Comparison of ENCODE assay signal across 13 mouse cellular contexts in genomic region chr14:12393271-12393861, GRCm38 (mm10). TPM values are rescaled to one million over a fixed set of nuclear protein-coding genes. Genes with fewer than 3 reads are reported as not detected.
A peak's percentile ranks its signal among the peaks of the same experiment; 100 is the strongest.
DNase-seq lines count a peak whose midpoint lies in the region; ATAC-seq and TF ChIP-seq lines count a peak whose summit lies in the region.
"Had no signal": no experiment of that assay in that cellular context is flagged by ENCODE, and none has a peak within 500 bp of the region (broad histone marks: within the 10 kb centered on the region; RNA-seq: fewer than 3 reads in every experiment).

No protein-coding gene starts in this region.

- no peak for TF ChIP-seq CTCF in E14TG2a.4 (conservative IDR thresholded peaks at IDR 0.05; ENCODE audit: low read length)
- no peak for TF ChIP-seq CTCF in heart, adult 2 months (IDR thresholded peaks at IDR 0.05)

- peak overlapping the region; percentile 76 for H3K27ac ChIP-seq in forebrain, embryonic 13.5 days
- H3K27ac ChIP-seq in heart, adult 2 months: no peak overlapping the region
- H3K27ac ChIP-seq: limb, embryonic 15.5 days had no signal

- no peaks in the 10 kb centered on the region; the same call in 1 of the 2 replicates for H3K27me3 ChIP-seq in E14TG2a.4 (ENCODE audit: insufficient read depth, low read length)
- H3K27me3 ChIP-seq in forebrain, embryonic 13.5 days: peaks cover 19% of the 10 kb centered on the region
- H3K27me3 ChIP-seq in heart, adult 2 months (ENCODE audit: control insufficient read depth, insufficient read depth, low read length): no peaks in the 10 kb centered on the region
- H3K27me3 ChIP-seq: CH12.LX; limb, embryonic 15.5 days had no signal

- peak; percentile 68 for DNase-seq in cerebellum, adult 9-10 months
- peak; percentile 41 to 68 for DNase-seq in layer of hippocampus, postnatal 36 days
- DNase-seq in ovary, postnatal 36 days (ENCODE audit: low spot score): no peak
- no peak for DNase-seq in heart, adult 2 months
- no peak for DNase-seq in heart, adult 9 months (ENCODE audit: low spot score in 2 of 2)
- DNase-seq in testis, postnatal 14 days (ENCODE audit: low spot score): no peak
- DNase-seq: gastrocnemius, postnatal 10 days; kidney, adult 9 months had no signal

- no peak overlapping the region for H3K9ac ChIP-seq in forebrain, embryonic 13.5 days
- no peak overlapping the region for H3K9ac ChIP-seq in heart, adult 2 months (ENCODE audit: low read depth, low read length)
- H3K9ac ChIP-seq: limb, embryonic 15.5 days had no signal

- no peaks in the 10 kb centered on the region for H3K79me2 ChIP-seq in heart, adult 2 months (replicated peaks; ENCODE audit: control insufficient read depth, insufficient read depth, low read length)

- intact Hi-C loops in heart, adult 2 months (cut with DNase I): no loop called here

- H3K4me3 ChIP-seq in E14TG2a.4 (replicated peaks; ENCODE audit: low read length): peak overlapping the region; percentile 62
- H3K4me3 ChIP-seq in forebrain, embryonic 13.5 days: no peak overlapping the region
- H3K4me3 ChIP-seq in heart, adult 2 months: no peak overlapping the region
- H3K4me3 ChIP-seq: limb, embryonic 15.5 days had no signal

- TF ChIP-seq POLR2A in heart, adult 2 months (IDR thresholded peaks at IDR 0.05; ENCODE audit: insufficient read depth, low read depth, low read length): no peak

- peaks cover 42% of the 10 kb centered on the region for H3K4me1 ChIP-seq in E14TG2a.4 (replicated peaks; ENCODE audit: low read depth, low read length)
- H3K4me1 ChIP-seq in forebrain, embryonic 13.5 days: peaks cover 78% of the 10 kb centered on the region
- H3K4me1 ChIP-seq in heart, adult 2 months (ENCODE audit: control insufficient read depth, insufficient read depth, low read length): no peaks in the 10 kb centered on the region

- TF ChIP-seq EP300 in heart, adult 2 months (IDR thresholded peaks at IDR 0.05; ENCODE audit: insufficient read depth, low read depth, low read length): no peak

- H3K4me2 ChIP-seq in forebrain, embryonic 13.5 days: peak overlapping the region; percentile 33
- H3K4me2 ChIP-seq: limb, embryonic 15.5 days had no signal

- ATAC-seq in forebrain, embryonic 13.5 days: peak; percentile 88

- no peaks in the 10 kb centered on the region for H3K36me3 ChIP-seq in E14TG2a.4 (ENCODE audit: insufficient read depth, low read length)
- no peaks in the 10 kb centered on the region for H3K36me3 ChIP-seq in forebrain, embryonic 13.5 days (ENCODE audit: poor library complexity, severe bottlenecking)
- H3K36me3 ChIP-seq in heart, adult 2 months (ENCODE audit: control insufficient read depth, insufficient read depth, low read length): no peaks in the 10 kb centered on the region
- H3K36me3 ChIP-seq: limb, embryonic 15.5 days had no signal

- no peaks in the 10 kb centered on the region for H3K9me3 ChIP-seq in E14TG2a.4 (ENCODE audit: low read length)
- no peaks in the 10 kb centered on the region for H3K9me3 ChIP-seq in forebrain, embryonic 13.5 days (replicated peaks)
- H3K9me3 ChIP-seq: limb, embryonic 15.5 days had no signal

- 2% methylated on average over 12 of the region's 12 CpGs for WGBS in forebrain, embryonic 13.5 days
- 74% methylated on average over 12 of the region's 12 CpGs for WGBS in heart, adult 2 months

RNA-seq across cellular contexts. Expression of gene Fezf2, which starts 45.4 kb away (rescaled TPM):
- polyA plus RNA-seq in forebrain, embryonic 13.5 days (2015; fragmentation: Nextera tagmentation; extraction: Ambion mirVana): 56.3 and 65.2 TPM in 2 replicates
- 10 to 100 TPM; 41.0 to 45.7 TPM for total RNA-seq in layer of hippocampus, postnatal 36 days (2021)
- total RNA-seq in heart, adult 2 months (2021): not detected
- not detected in 2 replicates for polyA plus RNA-seq in heart, adult 2 months (2012; rRNA removed)
- total RNA-seq: CH12.LX; gastrocnemius, postnatal 10 days had no signal
- polyA plus RNA-seq: limb, embryonic 15.5 days; stomach, embryonic 14.5 days had no signal

Comparison
In these comparisons a context has a peak if more than half of its experiments do, and no peak if none do; other contexts are left out.
1. DNase-seq: peak in cerebellum, adult 9-10 months (single experiment) and layer of hippocampus, postnatal 36 days (2 of 2); none in ovary, postnatal 36 days (single experiment), heart, adult 2 months (0 of 2), heart, adult 9 months (0 of 2) and testis, postnatal 14 days (single experiment).
2. RNA of gene Fezf2, which starts 45.4 kb away (total RNA-seq): 41.0 to 45.7 TPM in layer of hippocampus, postnatal 36 days; not detected in heart, adult 2 months; every median in the first group is over 10 times any median in the second.